Mouse (Mus musculus) intestine, postnatal 0 days (tissue): ENCODE measurements at regions not wholly inside any gene's neighbourhood (a gene's known extent, or its start where the extent isn't known, plus 50 kb on each side); places are given as distances from the start of the nearest gene placed in this dataset.

ENCODE experiments used
- ATAC-seq: fragments of 200-750 bp; cut with Nextera tagmentation; 2 replicates; pipeline ENCODE4 v1.8.0; 2017; ENCODE audit warnings: mild to moderate bottlenecking, moderate TSS enrichment, moderate library complexity
- H3K27ac ChIP-seq: fragments of 300-500 bp; sonication (generic); 2 replicates; pipeline ENCODE4 v1.5.1; 2014; ENCODE audit warnings: mild to moderate bottlenecking, low read depth, low read length, moderate library complexity
- H3K27me3 ChIP-seq: fragments of 300-500 bp; sonication (generic); replicated peaks from 2 replicates; pipeline ENCODE4 v1.6.1; 2014; ENCODE audit warnings: low read length, mixed read lengths; ENCODE audit not compliant: control insufficient read depth, insufficient read depth
- H3K36me3 ChIP-seq: fragments of 300-500 bp; sonication (generic); 2 replicates; pipeline ENCODE4 v1.6.1; 2014; ENCODE audit warnings: mild to moderate bottlenecking, moderate library complexity; ENCODE audit not compliant: control insufficient read depth, insufficient read depth
- H3K4me1 ChIP-seq: fragments of 300-500 bp; sonication (generic); replicated peaks from 2 replicates; pipeline ENCODE4 v1.6.1; 2014; ENCODE audit warnings: antibody characterized with exemption, low read length, mixed read lengths; ENCODE audit not compliant: control insufficient read depth, insufficient read depth
- H3K4me2 ChIP-seq: fragments of 300-500 bp; sonication (generic); replicated peaks from 2 replicates; pipeline ENCODE4 v1.6.1; 2014; ENCODE audit warnings: low read depth, mild to moderate bottlenecking, moderate library complexity
- H3K4me3 ChIP-seq: fragments of 300-500 bp; sonication (generic); 2 replicates; pipeline ENCODE4 v1.5.1; 2014; ENCODE audit warnings: low read depth, low read length
- H3K9ac ChIP-seq: fragments of 300-500 bp; sonication (generic); 2 replicates; pipeline ENCODE4 v1.6.1; 2014; ENCODE audit warnings: mild to moderate bottlenecking, low read depth, low read length
- H3K9me3 ChIP-seq: fragments of 300-500 bp; sonication (generic); 2 replicates; pipeline ENCODE4 v1.6.1; 2016; ENCODE audit warnings: mixed run types; ENCODE audit not compliant: control insufficient read depth
- CTCF ChIP-seq: sonication (generic); IDR thresholded peaks from 2 replicates; pipeline ENCODE4 v1.5.1; 2016; ENCODE audit warnings: low read depth, mild to moderate bottlenecking, control low read depth, antibody characterized with exemption, moderate library complexity
- WGBS: fragments of 180-500 bp; shearing (Covaris S2); extraction: QIAGEN DNeasy Blood & Tissue Kit; methylation state at CpG from one replicate; pipeline ENCODE4 v1.1.7; 2014; 5-methylcytosine and 5-hydroxymethylcytosine counted together

- Histone ChIP-seq H3K4me2 (no peak overlapping the region), H3K4me3 (no peak overlapping the region), H3K27me3 (no peaks in the 10 kb centered on the region; the same call in 1 of the 2 replicates), H3K9me3 (no peaks in the 10 kb centered on the region), H3K36me3 (no peaks in the 10 kb centered on the region), H3K9ac (no peak overlapping the region), H3K4me1 (no peaks in the 10 kb centered on the region), H3K27ac (no peak overlapping the region)
- 87% methylated on average over 3 of the region's 3 CpGs for WGBS
- no peak for ATAC-seq
- TF ChIP-seq CTCF: no peak
These were observed 70.8 kb upstream of the Pja1 start for GRCm38 (mm10) chrX:99541916-99542315.

- no peak overlapping the region for H3K4me2 ChIP-seq
- TF ChIP-seq CTCF: no peak
- no peaks in the 10 kb centered on the region for H3K36me3 ChIP-seq
- H3K9ac ChIP-seq: no peak overlapping the region
- no peaks in the 10 kb centered on the region for H3K4me1 ChIP-seq
- no peaks in the 10 kb centered on the region for H3K9me3 ChIP-seq
- H3K27me3 ChIP-seq: no peaks in the 10 kb centered on the region; the same call in 1 of the 2 replicates
- no peak overlapping the region for H3K4me3 ChIP-seq
- H3K27ac ChIP-seq: no peak overlapping the region
- ATAC-seq: no peak
- WGBS: 74% methylated on average over 6 of the region's 6 CpGs
These were observed 69.1 kb upstream of the Pja1 start for GRCm38 (mm10) chrX:99540087-99540576.

- TF ChIP-seq CTCF: no peak
- no peak for ATAC-seq
These were observed 68.6 kb upstream of the Pja1 start for GRCm38 (mm10) chrX:99539684-99540083.

GRCm38 (mm10) chrX:99537814-99538213 is 66.7 kb upstream of the Pja1 start:
- no peak for ATAC-seq
- 69% methylated on average over 4 of the region's 4 CpGs for WGBS
- TF ChIP-seq CTCF: no peak
- Histone ChIP-seq H3K36me3 (no peaks in the 10 kb centered on the region), H3K27ac (no peak overlapping the region), H3K9me3 (no peaks in the 10 kb centered on the region), H3K4me3 (no peak overlapping the region), H3K9ac (no peak overlapping the region), H3K27me3 (no peaks in the 10 kb centered on the region; the same call in 1 of the 2 replicates), H3K4me2 (no peak overlapping the region), H3K4me1 (no peaks in the 10 kb centered on the region)

More at GRCm38 (mm10) chrX:99539684-99540083, 68.6 kb upstream of the Pja1 start:
- Histone ChIP-seq H3K27me3 (no peaks in the 10 kb centered on the region; the same call in 1 of the 2 replicates), H3K4me3 (no peak overlapping the region), H3K36me3 (no peaks in the 10 kb centered on the region), H3K9me3 (no peaks in the 10 kb centered on the region), H3K9ac (no peak overlapping the region), H3K27ac (no peak overlapping the region), H3K4me2 (no peak overlapping the region), H3K4me1 (no peaks in the 10 kb centered on the region)
- 97% methylated on average over 4 of the region's 4 CpGs for WGBS

GRCm38 (mm10) chrX:99534922-99535321 is 63.8 kb upstream of the Pja1 start:
- no peak overlapping the region for H3K9ac ChIP-seq

GRCm38 (mm10) chrX:99531154-99531553 is 60.1 kb upstream of the Pja1 start:
- H3K27me3 ChIP-seq: no peaks in the 10 kb centered on the region; the same call in 1 of the 2 replicates
- H3K4me1 ChIP-seq: no peaks in the 10 kb centered on the region
- H3K27ac ChIP-seq: no peak overlapping the region
- H3K4me2 ChIP-seq: no peak overlapping the region
- ATAC-seq: no peak
- TF ChIP-seq CTCF: no peak
- 46% methylated on average over 3 of the region's 3 CpGs for WGBS
- H3K9ac ChIP-seq: no peak overlapping the region
- no peaks in the 10 kb centered on the region for H3K9me3 ChIP-seq
- H3K36me3 ChIP-seq: no peaks in the 10 kb centered on the region
- H3K4me3 ChIP-seq: no peak overlapping the region

More at GRCm38 (mm10) chrX:99534922-99535321, 63.8 kb upstream of the Pja1 start:
- Histone ChIP-seq H3K27me3 (no peaks in the 10 kb centered on the region; the same call in 1 of the 2 replicates), H3K27ac (no peak overlapping the region), H3K4me2 (no peak overlapping the region), H3K4me1 (no peaks in the 10 kb centered on the region), H3K4me3 (no peak overlapping the region), H3K9me3 (no peaks in the 10 kb centered on the region), H3K36me3 (no peaks in the 10 kb centered on the region)
- 82% methylated on average over 4 of the region's 4 CpGs for WGBS
- ATAC-seq: no peak
- TF ChIP-seq CTCF: no peak

GRCm38 (mm10) chrX:99530511-99530910 is 59.4 kb upstream of the Pja1 start:
- ATAC-seq: no peak
- Histone ChIP-seq H3K36me3 (no peaks in the 10 kb centered on the region), H3K4me2 (no peak overlapping the region), H3K4me3 (no peak overlapping the region), H3K27me3 (no peaks in the 10 kb centered on the region; the same call in 1 of the 2 replicates), H3K9ac (no peak overlapping the region), H3K27ac (no peak overlapping the region), H3K9me3 (no peaks in the 10 kb centered on the region), H3K4me1 (no peaks in the 10 kb centered on the region)
- WGBS: 63% methylated on average over 7 of the region's 7 CpGs
- no peak for TF ChIP-seq CTCF
